Mouse (Mus musculus): ENCODE data around the gene Wdr89. TPM values are rescaled to one million over a fixed set of nuclear protein-coding genes. Genes with fewer than 3 reads are reported as not detected.

Wdr89 gene
- total and polyA plus RNA-seq, 2 experiments from 2014 or later: 3.5 TPM

- Histone ChIP-seq H3K4me3 (ENCODE audit: low read depth, low read length) (no peak overlapping the region), H3K9ac (replicated peaks; ENCODE audit: low read length, poor library complexity, severe bottlenecking) (no peak overlapping the region), H3K27me3 (ENCODE audit: insufficient read depth, low read length) (no peaks in the 10 kb centered on the region), H3K4me1 (ENCODE audit: insufficient read depth, low read length) (no peaks in the 10 kb centered on the region), H3K9me3 (ENCODE audit: low read length) (no peaks in the 10 kb centered on the region), H3K4me2 (ENCODE audit: low read depth, low read length, poor library complexity, severe bottlenecking) (no peak overlapping the region), H3K27ac (ENCODE audit: low read depth, low read length) (no peak overlapping the region), H3K36me3 (ENCODE audit: insufficient read depth, low read length) (no peaks in the 10 kb centered on the region)
- TF ChIP-seq CTCF (IDR thresholded peaks at IDR 0.05): no peak
- WGBS: 66% methylated on average over 8 of the region's 8 CpGs
- ATAC-seq (ENCODE audit: low FRiP score) (no peak), DNase-seq (ENCODE audit: low spot score) (no peak)
Measured at GRCm38 (mm10) chr12:75616841-75617240, 52.5 kb downstream of the Wdr89 start.

DNA sequence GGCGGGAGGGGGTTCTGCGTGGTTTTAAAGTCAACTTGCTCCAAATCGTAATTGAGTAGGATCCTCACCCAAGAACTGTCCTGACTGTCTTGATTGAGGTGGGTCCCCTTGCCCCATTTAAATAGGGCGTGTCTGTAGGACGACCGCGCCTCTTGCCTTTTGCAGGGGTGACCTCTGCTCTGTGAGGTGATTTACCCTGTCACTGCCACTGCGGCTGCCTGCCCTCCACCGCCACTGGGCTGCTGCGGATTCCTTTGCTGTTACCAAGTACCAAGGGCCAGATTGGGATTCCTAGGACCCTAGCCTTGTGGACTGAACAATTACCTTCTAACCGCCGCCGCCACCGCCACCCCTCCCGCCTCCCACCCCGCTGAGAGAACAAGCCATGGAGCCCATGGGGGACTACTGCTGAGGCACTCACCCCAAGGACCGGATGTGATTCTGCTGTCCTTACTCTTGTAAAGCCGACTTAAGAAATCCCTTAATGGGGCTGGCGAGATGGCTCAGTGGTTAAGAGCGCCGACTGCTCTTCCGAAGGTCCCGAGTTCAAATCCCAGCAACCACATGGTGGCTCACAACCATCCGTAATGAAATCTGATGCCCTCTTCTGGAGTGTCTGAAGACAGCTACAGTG lies 53.1 kb downstream of the Wdr89 start:
- ATAC-seq (ENCODE audit: low FRiP score) (no peak), DNase-seq (ENCODE audit: low spot score) (no peak)
- Histone ChIP-seq H3K4me1 (ENCODE audit: insufficient read depth, low read length) (no peaks in the 10 kb centered on the region), H3K4me3 (ENCODE audit: low read depth, low read length) (0 out of 2 replicates have a peak overlapping the region, but pooled peaks have one; percentile 9), H3K9ac (replicated peaks; ENCODE audit: low read length, poor library complexity, severe bottlenecking) (no peak overlapping the region), H3K27ac (ENCODE audit: low read depth, low read length) (no peak overlapping the region), H3K27me3 (ENCODE audit: insufficient read depth, low read length) (no peaks in the 10 kb centered on the region), H3K9me3 (ENCODE audit: low read length) (no peaks in the 10 kb centered on the region), H3K36me3 (ENCODE audit: insufficient read depth, low read length) (no peaks in the 10 kb centered on the region), H3K4me2 (ENCODE audit: low read depth, low read length, poor library complexity, severe bottlenecking) (peak overlapping the region; percentile 38)
- no peak for TF ChIP-seq CTCF (IDR thresholded peaks at IDR 0.05)
- WGBS: 7% methylated on average over 23 of the region's 24 CpGs

DNA sequence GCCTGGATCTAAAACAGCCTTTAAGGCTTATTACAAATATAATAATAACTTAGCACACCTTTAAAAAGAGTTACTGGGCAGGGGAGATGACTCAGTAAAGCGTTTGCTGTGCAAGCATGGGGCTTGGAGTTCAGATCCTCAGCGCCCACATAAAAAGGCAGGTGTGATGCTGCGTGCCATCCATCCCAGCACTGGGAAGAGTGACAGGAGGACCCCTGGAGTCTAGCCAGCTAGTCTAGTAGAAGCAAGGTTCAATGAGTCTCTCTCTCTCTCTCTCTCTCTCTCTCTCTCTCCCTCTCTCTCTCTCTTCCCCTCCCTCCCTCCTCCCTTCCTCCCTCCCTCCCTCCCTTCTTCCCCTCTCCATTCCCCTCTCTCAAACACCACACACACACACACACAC lies 53.8 kb downstream of the Wdr89 start:
- no peak for ATAC-seq (ENCODE audit: low FRiP score)
- no peaks in the 10 kb centered on the region for H3K36me3 ChIP-seq (ENCODE audit: insufficient read depth, low read length)
- no peaks in the 10 kb centered on the region for H3K9me3 ChIP-seq (ENCODE audit: low read length)
- no peak for DNase-seq (ENCODE audit: low spot score)
- no peak overlapping the region for H3K4me2 ChIP-seq (ENCODE audit: low read depth, low read length, poor library complexity, severe bottlenecking)
- H3K9ac ChIP-seq (replicated peaks; ENCODE audit: low read length, poor library complexity, severe bottlenecking): no peak overlapping the region
- 39% methylated on average over 3 of the region's 3 CpGs for WGBS
- no peak for TF ChIP-seq CTCF (IDR thresholded peaks at IDR 0.05)
- no peaks in the 10 kb centered on the region for H3K4me1 ChIP-seq (ENCODE audit: insufficient read depth, low read length)
- H3K27ac ChIP-seq (ENCODE audit: low read depth, low read length): no peak overlapping the region
- H3K27me3 ChIP-seq (ENCODE audit: insufficient read depth, low read length): no peaks in the 10 kb centered on the region
- H3K4me3 ChIP-seq (ENCODE audit: low read depth, low read length): no peak overlapping the region

DNA sequence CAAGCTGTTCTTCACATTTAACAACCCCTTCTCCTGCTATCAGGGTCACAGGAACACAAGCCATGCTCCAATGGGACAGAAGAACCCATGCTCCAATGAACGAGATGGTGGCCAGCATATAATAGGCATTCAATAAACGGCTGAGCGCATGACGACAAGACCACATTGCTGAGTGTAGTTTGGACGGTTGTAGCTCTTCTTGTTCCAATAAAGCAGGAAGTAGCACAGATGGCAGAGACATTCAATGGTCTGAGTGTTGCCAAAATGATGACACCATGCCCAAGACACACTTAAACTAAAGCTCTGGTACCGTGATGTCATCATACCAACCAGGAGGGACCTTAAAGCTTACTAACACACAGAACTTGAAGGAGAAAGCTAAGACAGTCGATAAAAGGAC lies 56.6 kb downstream of the Wdr89 start:
- no peak overlapping the region for H3K4me3 ChIP-seq (ENCODE audit: low read depth, low read length)
- DNase-seq (ENCODE audit: low spot score) (no peak), ATAC-seq (ENCODE audit: low FRiP score) (no peak)

GRCm38 (mm10) chr12:75599490-75599889 lies 69.8 kb downstream of the Wdr89 start:
- Histone ChIP-seq H3K9ac (replicated peaks; ENCODE audit: low read length, poor library complexity, severe bottlenecking) (no peak overlapping the region), H3K36me3 (ENCODE audit: insufficient read depth, low read length) (no peaks in the 10 kb centered on the region), H3K27ac (ENCODE audit: low read depth, low read length) (no peak overlapping the region), H3K4me3 (ENCODE audit: low read depth, low read length) (no peak overlapping the region), H3K4me2 (ENCODE audit: low read depth, low read length, poor library complexity, severe bottlenecking) (no peak overlapping the region), H3K27me3 (ENCODE audit: insufficient read depth, low read length) (no peaks in the 10 kb centered on the region), H3K9me3 (ENCODE audit: low read length) (no peaks in the 10 kb centered on the region), H3K4me1 (ENCODE audit: insufficient read depth, low read length) (no peaks in the 10 kb centered on the region)
- TF ChIP-seq CTCF (IDR thresholded peaks at IDR 0.05): no peak
- DNase-seq (ENCODE audit: low spot score): no peak
- ATAC-seq (ENCODE audit: low FRiP score): no peak
- 14% methylated on average over 4 of the region's 4 CpGs for WGBS

More for the DNA sequence above, 56.6 kb downstream of the Wdr89 start:
- Histone ChIP-seq H3K4me2 (ENCODE audit: low read depth, low read length, poor library complexity, severe bottlenecking) (no peak overlapping the region), H3K9ac (replicated peaks; ENCODE audit: low read length, poor library complexity, severe bottlenecking) (no peak overlapping the region), H3K27ac (ENCODE audit: low read depth, low read length) (no peak overlapping the region), H3K36me3 (ENCODE audit: insufficient read depth, low read length) (no peaks in the 10 kb centered on the region), H3K27me3 (ENCODE audit: insufficient read depth, low read length) (no peaks in the 10 kb centered on the region), H3K9me3 (ENCODE audit: low read length) (no peaks in the 10 kb centered on the region), H3K4me1 (ENCODE audit: insufficient read depth, low read length) (no peaks in the 10 kb centered on the region)
- WGBS: 87% methylated on average over 7 of the region's 7 CpGs
- TF ChIP-seq CTCF (IDR thresholded peaks at IDR 0.05): no peak

GRCm38 (mm10) chr12:75598988-75599387 lies 70.3 kb downstream of the Wdr89 start:
- Histone ChIP-seq H3K36me3 (ENCODE audit: insufficient read depth, low read length) (no peaks in the 10 kb centered on the region), H3K4me3 (ENCODE audit: low read depth, low read length) (no peak overlapping the region), H3K9me3 (ENCODE audit: low read length) (no peaks in the 10 kb centered on the region), H3K27me3 (ENCODE audit: insufficient read depth, low read length) (no peaks in the 10 kb centered on the region), H3K4me1 (ENCODE audit: insufficient read depth, low read length) (peaks cover under 1% of the 10 kb centered on the region; the same call in 1 of the 2 replicates), H3K27ac (ENCODE audit: low read depth, low read length) (no peak overlapping the region), H3K4me2 (ENCODE audit: low read depth, low read length, poor library complexity, severe bottlenecking) (no peak overlapping the region), H3K9ac (replicated peaks; ENCODE audit: low read length, poor library complexity, severe bottlenecking) (no peak overlapping the region)
- DNase-seq (ENCODE audit: low spot score) (no peak), ATAC-seq (ENCODE audit: low FRiP score) (no peak)
- TF ChIP-seq CTCF (IDR thresholded peaks at IDR 0.05): no peak
- 64% methylated on average over 4 of the region's 4 CpGs for WGBS
